ENCODE assay signal across 27 mouse cellular contexts in the genomic region with DNA sequence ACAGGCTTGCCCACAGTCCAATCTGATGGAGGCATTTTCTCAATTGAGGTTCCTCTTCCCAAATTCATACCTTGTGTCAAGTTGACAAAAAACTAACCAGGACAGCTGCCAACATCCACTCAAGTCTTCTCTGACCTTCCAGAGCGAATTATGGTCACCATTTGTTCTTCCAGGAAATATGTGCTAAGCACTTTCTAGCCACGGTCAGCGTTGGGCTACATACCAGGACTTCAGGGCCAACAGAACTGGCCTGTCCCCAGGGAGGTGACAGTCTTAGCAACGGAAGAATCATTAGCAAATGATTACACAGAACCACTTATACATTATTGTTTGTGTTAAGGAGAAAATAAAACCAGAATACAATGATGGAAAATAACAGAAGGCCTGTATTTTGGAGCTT. TPM values are rescaled to one million over a fixed set of nuclear protein-coding genes. Genes with fewer than 3 reads are reported as not detected.
A peak's percentile ranks its signal among the peaks of the same experiment; 100 is the strongest.
DNase-seq lines count a peak whose midpoint lies in the region; ATAC-seq lines count a peak whose summit lies in the region.
"Had no signal": no experiment of that assay in that cellular context is flagged by ENCODE, and none has a peak within 500 bp of the region (broad histone marks: within the 10 kb centered on the region; RNA-seq: fewer than 3 reads in every experiment).

No protein-coding gene starts in this region.

- WGBS in heart, embryonic 11.5 days (ENCODE audit: insufficient replicate concordance), result 74% methylated on average over 4 of the region's 4 CpGs

- no peak overlapping the region for H3K4me3 ChIP-seq in heart, embryonic 11.5 days (ENCODE audit: low read depth, low read length)
- H3K4me3 ChIP-seq: embryonic facial prominence, embryonic 10.5 days; embryonic facial prominence, embryonic 15.5 days; forebrain, embryonic 12.5 days; hindbrain, embryonic 12.5 days; liver, embryonic 15.5 days; lung, embryonic 15.5 days; midbrain, embryonic 10.5 days; midbrain, embryonic 15.5 days had no signal

- peak; percentile 41 for DNase-seq in adrenal gland, adult 2 months
- no peak for DNase-seq in adrenal gland, adult 18-20 months (ENCODE audit: low spot score in 2 of 2)
- peak; percentile 55 for DNase-seq in gastrocnemius, adult 18-20 months (ENCODE audit: low spot score)
- no peak for DNase-seq in gastrocnemius, postnatal 4 days (ENCODE audit: low spot score in 2 of 2)
- DNase-seq in heart, adult 8-10 months (ENCODE audit: low spot score), result peak; percentile 45
- DNase-seq in 3T3-L1 (ENCODE audit: low read depth, low spot score), result peak; percentile 28
- no peak for DNase-seq in right cerebral cortex, postnatal 10 days (ENCODE audit: low spot score in 2 of 2)
- DNase-seq: cerebellum, adult 2 months; cerebellum, postnatal 25 days; forebrain, postnatal 0 days; heart, postnatal 14 days; kidney, postnatal 14 days; liver; thymus, adult 2 months; thymus, postnatal 36 days had no signal

- peaks cover 14% of the 10 kb centered on the region for H3K4me1 ChIP-seq in heart, embryonic 11.5 days (ENCODE audit: control insufficient read depth, insufficient read depth, low read length)
- H3K4me1 ChIP-seq: liver, embryonic 15.5 days; midbrain, embryonic 15.5 days had no signal

- no peak overlapping the region for H3K9ac ChIP-seq in heart, embryonic 11.5 days (ENCODE audit: low read depth, low read length)
- H3K9ac ChIP-seq: embryonic facial prominence, embryonic 15.5 days; forebrain, embryonic 12.5 days; forebrain, postnatal 0 days; hindbrain, embryonic 12.5 days; liver, embryonic 15.5 days; lung, embryonic 15.5 days; midbrain, embryonic 15.5 days had no signal

- no peak overlapping the region for H3K4me2 ChIP-seq in heart, embryonic 11.5 days
- H3K4me2 ChIP-seq: embryonic facial prominence, embryonic 15.5 days; forebrain, embryonic 12.5 days; hindbrain, embryonic 12.5 days; liver, embryonic 15.5 days; lung, embryonic 15.5 days; midbrain, embryonic 15.5 days had no signal

- no peak for ATAC-seq in heart, embryonic 11.5 days (replicated peaks; ENCODE audit: insufficient number of reproducible peaks, low FRiP score, low TSS enrichment)
- ATAC-seq: forebrain, postnatal 0 days; hindbrain, postnatal 0 days; intestine, postnatal 0 days; midbrain, embryonic 15.5 days had no signal

- no peaks in the 10 kb centered on the region for H3K9me3 ChIP-seq in heart, embryonic 11.5 days (replicated peaks; ENCODE audit: control insufficient read depth, low read length)
- H3K9me3 ChIP-seq: embryonic facial prominence, embryonic 10.5 days; embryonic facial prominence, embryonic 15.5 days; forebrain, embryonic 12.5 days; G1E; hindbrain, embryonic 12.5 days; liver, embryonic 15.5 days; lung, embryonic 15.5 days; midbrain, embryonic 10.5 days; midbrain, embryonic 15.5 days had no signal

- no peaks in the 10 kb centered on the region for H3K36me3 ChIP-seq in heart, embryonic 11.5 days (ENCODE audit: control insufficient read depth, insufficient read depth, low read length)
- H3K36me3 ChIP-seq: embryonic facial prominence, embryonic 10.5 days; embryonic facial prominence, embryonic 15.5 days; forebrain, embryonic 12.5 days; G1E; hindbrain, embryonic 12.5 days; liver, embryonic 15.5 days; lung, embryonic 15.5 days; midbrain, embryonic 10.5 days; midbrain, embryonic 15.5 days had no signal

- H3K27me3 ChIP-seq in heart, embryonic 11.5 days (ENCODE audit: control insufficient read depth, insufficient read depth, low read length), result no peaks in the 10 kb centered on the region
- H3K27me3 ChIP-seq: embryonic facial prominence, embryonic 15.5 days; forebrain, embryonic 12.5 days; hindbrain, embryonic 12.5 days; lung, embryonic 15.5 days; midbrain, embryonic 15.5 days had no signal

- no peak overlapping the region for H3K27ac ChIP-seq in heart, embryonic 11.5 days (ENCODE audit: low read depth, low read length)
- H3K27ac ChIP-seq: embryonic facial prominence, embryonic 10.5 days; embryonic facial prominence, embryonic 15.5 days; forebrain, embryonic 12.5 days; hindbrain, embryonic 12.5 days; hindbrain, postnatal 0 days; liver, embryonic 15.5 days; lung, embryonic 15.5 days; midbrain, embryonic 10.5 days; midbrain, embryonic 15.5 days had no signal

RNA-seq across cellular contexts. Expression of a gene that starts 8.1 kb away (rescaled TPM):
- total RNA-seq in adrenal gland, adult 2 months (2021), result 100 to 1,000 TPM; 105 to 187 TPM
- 39.1 and 45.3 TPM in 2 replicates for polyA plus RNA-seq in adrenal gland, adult 2 months (2012; rRNA removed)
- total RNA-seq in adrenal gland, adult 18-20 months (2021), result 100 to 1,000 TPM; 134 to 145 TPM
- total RNA-seq in gastrocnemius, adult 18-20 months (2021), result 100 to 1,000 TPM; 162 to 171 TPM
- total RNA-seq in gastrocnemius, postnatal 4 days (2021), result 100 to 1,000 TPM; 191 to 194 TPM
- 100 to 1,000 TPM; 159 to 184 (median 160) TPM for total RNA-seq in heart, adult 8-10 months (2022)
- 81.2 and 82.3 TPM in 2 replicates for polyA plus RNA-seq in heart, embryonic 11.5 days (2014; fragmentation: Nextera tagmentation; extraction: Ambion mirVana)

RNA-seq across cellular contexts. Expression of a gene that starts 21.3 kb away (rescaled TPM):
- 10 to 100 TPM; 61.1 to 76.8 TPM for total RNA-seq in adrenal gland, adult 2 months (2021)
- polyA plus RNA-seq in adrenal gland, adult 2 months (2012; rRNA removed), result 52.8 and 60.4 TPM in 2 replicates
- total RNA-seq in adrenal gland, adult 18-20 months (2021), result 10 to 100 TPM; 55.7 to 65.8 TPM
- total RNA-seq in gastrocnemius, adult 18-20 months (2021), result 10 to 100 TPM; 43.9 to 44.1 TPM
- 10 to 100 TPM; 47.4 to 49.3 TPM for total RNA-seq in gastrocnemius, postnatal 4 days (2021)
- total RNA-seq in heart, adult 8-10 months (2022), result 10 to 100 TPM; 35.4 to 42.2 (median 36.5) TPM
- 92.4 and 95.9 TPM in 2 replicates for polyA plus RNA-seq in heart, embryonic 11.5 days (2014; fragmentation: Nextera tagmentation; extraction: Ambion mirVana)

Comparison
In these comparisons a context has a peak if more than half of its experiments do, and no peak if none do; other contexts are left out.
1. DNase-seq: peak in adrenal gland, adult 2 months (single experiment), gastrocnemius, adult 18-20 months (single experiment), heart, adult 8-10 months (single experiment) and 3T3-L1 (single experiment); none in adrenal gland, adult 18-20 months (0 of 2), gastrocnemius, postnatal 4 days (0 of 2) and right cerebral cortex, postnatal 10 days (0 of 2).